Mouse (Mus musculus) small intestine, adult 2 months (tissue): ENCODE measurements around the gene Cenpv. TPM values are rescaled to one million over a fixed set of nuclear protein-coding genes. Genes with fewer than 3 reads are reported as not detected.

Experiments
- H3K27ac ChIP-seq: fragments of 200-500 bp; 2 replicates; pipeline ENCODE4 v1.5.1; 2012; ENCODE audit warnings: low read depth, low read length, control low read depth, inconsistent platforms; ENCODE audit not compliant: insufficient read depth
- H3K27me3 ChIP-seq: fragments of 200-500 bp; 2 replicates; pipeline ENCODE4 v1.6.1; 2012; ENCODE audit warnings: mild to moderate bottlenecking, moderate library complexity, low read length, inconsistent platforms; ENCODE audit not compliant: control insufficient read depth, insufficient read depth
- H3K36me3 ChIP-seq: fragments of 200-500 bp; 2 replicates; pipeline ENCODE4 v1.6.1; 2012; ENCODE audit warnings: mild to moderate bottlenecking, low read length, control low read depth, inconsistent platforms; ENCODE audit not compliant: control insufficient read depth, insufficient read depth
- H3K4me1 ChIP-seq: fragments of 200-500 bp; 2 replicates; pipeline ENCODE4 v1.6.1; 2012; ENCODE audit warnings: low read length, inconsistent platforms, mixed read lengths; ENCODE audit not compliant: control insufficient read depth, insufficient read depth, insufficient read length
- H3K4me3 ChIP-seq: fragments of 200-500 bp; 2 replicates; pipeline ENCODE4 v1.5.1; 2012; ENCODE audit warnings: low read depth, mild to moderate bottlenecking, control low read depth, inconsistent platforms, low read length, moderate library complexity
- CTCF ChIP-seq: fragments of 200-500 bp; IDR thresholded peaks from 2 replicates; pipeline ENCODE4 v1.5.1; 2012; ENCODE audit warnings: low read depth, mild to moderate bottlenecking, control low read depth, inconsistent platforms, low read length, moderate library complexity, mixed read lengths; ENCODE audit not compliant: insufficient replicate concordance, insufficient read length; ENCODE audit errors: extremely low read depth
- POLR2A ChIP-seq: fragments of 200-500 bp; IDR thresholded peaks from 2 replicates; pipeline ENCODE4 v1.6.1; 2012; ENCODE audit warnings: low read depth, mild to moderate bottlenecking, control low read depth, inconsistent platforms, low read length, moderate library complexity
- WGBS: fragments of 180-500 bp; shearing (Covaris S2); methylation state at CpG from one replicate; pipeline ENCODE4 v1.1.7; 2018; 5-methylcytosine and 5-hydroxymethylcytosine counted together
- polyA plus RNA-seq: library from polyadenylated mRNA; depleted of rRNA; stranded (reverse); fragments of >200 nt; gene quantifications from 2 replicates; pipeline ENCODE4 v1.2.3, GENCODE M21; 2012

The Cenpv gene
- polyA plus RNA-seq, 1 experiment = 175 TPM

- peaks cover 9% of the 10 kb centered on the region for H3K4me1 ChIP-seq
- no peaks in the 10 kb centered on the region for H3K27me3 ChIP-seq
- no peak overlapping the region for H3K27ac ChIP-seq
- no peak for TF ChIP-seq POLR2A
- TF ChIP-seq CTCF = no peak
- WGBS = 2% methylated on average over 1 of the region's 1 CpGs
- H3K36me3 ChIP-seq = peaks cover 18% of the 10 kb centered on the region
- H3K4me3 ChIP-seq = no peak overlapping the region
These were observed 14.1 kb upstream of the Cenpv start for GRCm38 (mm10) chr11:62553186-62553585.

- peaks cover 6% of the 10 kb centered on the region for H3K4me1 ChIP-seq
- TF ChIP-seq POLR2A (peak; percentile 99), CTCF (0 out of 2 replicates have a peak, but pooled peaks have one; percentile 4)
- H3K27me3 ChIP-seq = no peaks in the 10 kb centered on the region
- peaks cover 18% of the 10 kb centered on the region for H3K36me3 ChIP-seq
- WGBS = under 1% methylated on average over 58 of the region's 58 CpGs
- H3K4me3 ChIP-seq = peak overlapping the region; percentile 73
- peak overlapping the region; percentile 70 for H3K27ac ChIP-seq
These were observed 12.4 kb upstream of the Cenpv start for GRCm38 (mm10) chr11:62551226-62552119.

DNA sequence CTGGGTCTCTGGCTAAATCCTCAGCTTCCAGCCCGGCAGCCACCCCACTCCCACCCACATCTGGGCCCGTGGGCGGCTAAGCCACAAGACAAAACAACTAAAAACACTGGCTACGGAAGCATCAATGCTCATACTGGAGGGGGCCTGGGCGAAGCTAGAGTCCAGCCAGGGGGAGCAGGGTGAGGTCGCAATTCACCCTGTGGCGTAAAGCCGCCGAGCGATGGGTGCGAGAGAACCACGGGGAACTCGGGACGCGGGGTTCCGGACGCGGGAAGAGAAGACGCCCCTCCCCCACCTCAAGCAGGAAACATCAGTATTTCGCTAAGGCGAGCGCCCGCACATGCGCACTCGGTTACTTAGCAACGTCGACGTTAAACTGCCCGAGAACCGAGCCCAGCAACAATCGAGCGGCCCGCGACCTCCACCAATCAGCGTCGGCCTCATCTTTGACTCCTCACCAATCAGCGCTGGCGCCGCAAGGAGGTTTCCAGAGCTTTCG is 11.7 kb upstream of the Cenpv start, which contains the start of gene Ubb:
Gene Ubb (plus strand): TSS at position 445 of the 499 bp plus-strand sequence.
- under 1% methylated on average over 40 of the region's 40 CpGs for WGBS
- Histone ChIP-seq H3K27me3 (no peaks in the 10 kb centered on the region), H3K4me3 (peak within 1 kb of the TSS; percentile 81), H3K36me3 (peaks cover 18% of the 10 kb centered on the region), H3K4me1 (peaks cover 6% of the 10 kb centered on the region), H3K27ac (peak within 1 kb of the TSS; percentile 100)
- TF ChIP-seq POLR2A (peak; percentile 85), CTCF (no peak)

GRCm38 (mm10) chr11:62550227-62550685 is 11.2 kb upstream of the Cenpv start:
- TF ChIP-seq CTCF (no peak), POLR2A (no peak)

GRCm38 (mm10) chr11:62549782-62550181 is 10.7 kb upstream of the Cenpv start:
- WGBS = under 1% methylated on average over 5 of the region's 5 CpGs
- Histone ChIP-seq H3K27ac (peak overlapping the region; percentile 100), H3K4me3 (no peak overlapping the region)

More at GRCm38 (mm10) chr11:62550227-62550685, 11.2 kb upstream of the Cenpv start:
- WGBS = under 1% methylated on average over 11 of the region's 11 CpGs
- Histone ChIP-seq H3K4me3 (peak overlapping the region; percentile 81), H3K27me3 (no peaks in the 10 kb centered on the region), H3K27ac (peak overlapping the region; percentile 100), H3K4me1 (peaks cover 4% of the 10 kb centered on the region), H3K36me3 (peaks cover 18% of the 10 kb centered on the region)

DNA sequence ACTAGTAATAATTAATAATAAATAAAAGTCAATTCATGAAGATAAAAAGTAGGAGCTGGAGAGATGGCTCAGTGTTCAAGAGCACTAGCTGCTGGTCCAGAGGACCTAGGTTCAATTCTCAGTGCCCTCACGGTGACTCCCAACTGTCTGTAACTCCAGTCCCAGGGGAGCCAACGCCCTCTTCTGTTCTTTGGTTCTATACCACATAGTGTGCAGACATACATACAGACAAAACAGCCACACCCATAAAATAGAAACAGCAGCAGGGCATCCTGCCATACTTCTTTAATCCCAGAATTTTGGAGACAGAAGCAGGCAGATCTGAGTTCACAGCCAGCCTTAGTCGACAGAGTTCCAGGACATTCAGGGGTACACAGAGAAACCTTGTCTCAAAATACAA is 4.9 kb upstream of the Cenpv start:
- 85% methylated on average over 3 of the region's 3 CpGs for WGBS
- H3K4me3 ChIP-seq = no peak overlapping the region
- TF ChIP-seq CTCF = no peak
- no peaks in the 10 kb centered on the region for H3K36me3 ChIP-seq
- H3K4me1 ChIP-seq = no peaks in the 10 kb centered on the region
- no peaks in the 10 kb centered on the region for H3K27me3 ChIP-seq
- no peak overlapping the region for H3K27ac ChIP-seq

More at GRCm38 (mm10) chr11:62549782-62550181, 10.7 kb upstream of the Cenpv start:
- TF ChIP-seq CTCF (no peak), POLR2A (no peak)
- Histone ChIP-seq H3K36me3 (peaks cover 17% of the 10 kb centered on the region), H3K4me1 (peaks cover 2% of the 10 kb centered on the region; the same call in 1 of the 2 replicates), H3K27me3 (no peaks in the 10 kb centered on the region)

- H3K27ac ChIP-seq = no peak overlapping the region
- TF ChIP-seq POLR2A = no peak
- no peak for TF ChIP-seq CTCF
- no peaks in the 10 kb centered on the region for H3K27me3 ChIP-seq
- WGBS = 94% methylated on average over 8 of the region's 8 CpGs
- peaks cover 2% of the 10 kb centered on the region; the same call in 1 of the 2 replicates for H3K4me1 ChIP-seq
- no peak overlapping the region for H3K4me3 ChIP-seq
- H3K36me3 ChIP-seq = no peaks in the 10 kb centered on the region
These were observed 2.5 kb upstream of the Cenpv start for GRCm38 (mm10) chr11:62541581-62541980.
